Mouse (Mus musculus): ENCODE results near the gene Cd164l2.

DNA sequence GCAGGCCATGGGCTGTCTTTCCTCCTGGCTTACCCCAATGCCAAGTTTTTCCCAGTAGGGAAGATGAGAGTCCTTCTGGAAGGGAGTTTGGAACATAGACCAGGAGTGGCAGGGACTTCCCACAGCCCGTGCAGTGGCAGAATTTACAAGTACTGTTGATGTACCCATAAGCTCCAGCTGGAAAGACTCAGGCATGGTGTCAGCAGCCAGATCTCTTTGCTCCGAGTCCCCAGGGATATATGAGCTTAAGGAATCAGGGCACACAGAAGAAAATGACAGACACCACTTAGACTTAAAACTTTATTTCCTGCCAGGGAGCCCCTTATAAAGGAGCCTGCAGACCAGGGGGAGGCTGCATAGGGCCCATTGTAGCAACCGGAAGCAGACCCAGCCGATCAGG lies 53.8 kb downstream of the Cd164l2 start:
- no peak for TF ChIP-seq POLR2A (IDR thresholded peaks at IDR 0.05; ENCODE audit: low read depth, low read length)
- TF ChIP-seq CTCF (IDR thresholded peaks at IDR 0.05; ENCODE audit: borderline replicate concordance, insufficient read depth, low read length): no peak

All from embryonic fibroblast, embryonic 13.5 days (primary cell).